Mouse (Mus musculus): ENCODE measurements around the gene Ugt1a1.

Gene Ugt1a1

GRCm38 (mm10) chr1:88259643-88260024 is 47.9 kb downstream of the Ugt1a1 start:
- DNase-seq: no peak

GRCm38 (mm10) chr1:88260114-88260513 is 48.4 kb downstream of the Ugt1a1 start:
- DNase-seq: no peak

GRCm38 (mm10) chr1:88260604-88261377 is 49.0 kb downstream of the Ugt1a1 start:
- DNase-seq: no peak

- no peak for DNase-seq
Measured at GRCm38 (mm10) chr1:88261706-88262105, 49.9 kb downstream of the Ugt1a1 start.

GRCm38 (mm10) chr1:88262255-88262654 is 50.5 kb downstream of the Ugt1a1 start:
- DNase-seq: no peak

- DNase-seq: no peak
Measured at GRCm38 (mm10) chr1:88262961-88263360, 51.2 kb downstream of the Ugt1a1 start.

- DNase-seq: no peak
Measured at GRCm38 (mm10) chr1:88263778-88264177, 52.0 kb downstream of the Ugt1a1 start.

- DNase-seq: no peak
Measured at GRCm38 (mm10) chr1:88264237-88264868, 52.6 kb downstream of the Ugt1a1 start.

- DNase-seq: no peak
Measured at GRCm38 (mm10) chr1:88264869-88265240, 53.1 kb downstream of the Ugt1a1 start.

GRCm38 (mm10) chr1:88266123-88266522 is 54.4 kb downstream of the Ugt1a1 start:
- DNase-seq: no peak

GRCm38 (mm10) chr1:88267489-88267888 is 55.7 kb downstream of the Ugt1a1 start:
- DNase-seq: no peak

GRCm38 (mm10) chr1:88268070-88268469 is 56.3 kb downstream of the Ugt1a1 start:
- DNase-seq: no peak

Data from layer of hippocampus, adult 9-11 months (tissue).